21 mouse cellular contexts compared by ENCODE assay signal in genomic region chr15:27316746-27317129, GRCm38 (mm10).
A peak's percentile ranks its signal among the peaks of the same experiment; 100 is the strongest.
DNase-seq lines count a peak whose midpoint lies in the region; ATAC-seq and TF ChIP-seq lines count a peak whose summit lies in the region.
"Had no signal": no experiment of that assay in that cellular context is flagged by ENCODE, and none has a peak within 500 bp of the region (broad histone marks: within the 10 kb centered on the region; RNA-seq: fewer than 3 reads in every experiment).

No protein-coding gene starts in this region.

- H3K9me3 ChIP-seq in limb, embryonic 12.5 days, result no peaks in the 10 kb centered on the region
- H3K9me3 ChIP-seq in limb, embryonic 10.5 days (replicated peaks), result no peaks in the 10 kb centered on the region
- H3K9me3 ChIP-seq in forebrain, embryonic 13.5 days (replicated peaks), result no peaks in the 10 kb centered on the region
- H3K9me3 ChIP-seq in forebrain, postnatal 0 days (ENCODE audit: low read length), result no peaks in the 10 kb centered on the region
- H3K9me3 ChIP-seq: liver, embryonic 12.5 days; neural tube, embryonic 15.5 days had no signal

- H3K27me3 ChIP-seq in heart, adult 2 months (ENCODE audit: control insufficient read depth, insufficient read depth, low read length), result no peaks in the 10 kb centered on the region
- peaks cover 5% of the 10 kb centered on the region; the same call in 1 of the 2 replicates for H3K27me3 ChIP-seq in limb, embryonic 12.5 days
- no peaks in the 10 kb centered on the region for H3K27me3 ChIP-seq in limb, embryonic 10.5 days (ENCODE audit: low read depth, poor library complexity, severe bottlenecking)
- no peaks in the 10 kb centered on the region for H3K27me3 ChIP-seq in forebrain, embryonic 13.5 days
- no peaks in the 10 kb centered on the region for H3K27me3 ChIP-seq in forebrain, postnatal 0 days (ENCODE audit: insufficient read depth, low read length)
- H3K27me3 ChIP-seq: liver, embryonic 12.5 days; neural tube, embryonic 15.5 days; Patski had no signal

- intact Hi-C loops in heart, adult 2 months (cut with DNase I), result no loop called here
- intact Hi-C loops in left cerebral cortex, postnatal 14 days (cut with DNase I), result no loop called here

- no peak for TF ChIP-seq POLR2A in heart, adult 2 months (IDR thresholded peaks at IDR 0.05; ENCODE audit: insufficient read depth, low read depth, low read length)

- H3K4me2 ChIP-seq in limb, embryonic 12.5 days, result no peak overlapping the region
- no peak overlapping the region for H3K4me2 ChIP-seq in forebrain, embryonic 13.5 days
- H3K4me2 ChIP-seq in forebrain, postnatal 0 days (ENCODE audit: low read depth), result no peak overlapping the region
- H3K4me2 ChIP-seq: liver, embryonic 12.5 days; neural tube, embryonic 15.5 days had no signal

- no peaks in the 10 kb centered on the region for H3K79me2 ChIP-seq in heart, adult 2 months (replicated peaks; ENCODE audit: control insufficient read depth, insufficient read depth, low read length)

- no peak overlapping the region for H3K9ac ChIP-seq in heart, adult 2 months (ENCODE audit: low read depth, low read length)
- H3K9ac ChIP-seq in limb, embryonic 12.5 days (replicated peaks), result no peak overlapping the region
- H3K9ac ChIP-seq in forebrain, embryonic 13.5 days, result no peak overlapping the region
- H3K9ac ChIP-seq in forebrain, postnatal 0 days, result no peak overlapping the region
- H3K9ac ChIP-seq: liver, embryonic 12.5 days; liver, postnatal 0 days; neural tube, embryonic 15.5 days had no signal

- no peak for TF ChIP-seq EP300 in heart, adult 2 months (IDR thresholded peaks at IDR 0.05; ENCODE audit: insufficient read depth, low read depth, low read length)

- no peak overlapping the region for H3K4me3 ChIP-seq in heart, adult 2 months
- H3K4me3 ChIP-seq in limb, embryonic 12.5 days (replicated peaks), result no peak overlapping the region
- H3K4me3 ChIP-seq in limb, embryonic 10.5 days, result no peak overlapping the region
- no peak overlapping the region for H3K4me3 ChIP-seq in forebrain, embryonic 13.5 days
- no peak overlapping the region for H3K4me3 ChIP-seq in forebrain, postnatal 0 days (ENCODE audit: low read depth, low read length)
- H3K4me3 ChIP-seq: liver, embryonic 12.5 days; neural tube, embryonic 15.5 days had no signal

- 75% methylated on average over 1 of the region's 1 CpGs for WGBS in heart, adult 2 months
- WGBS in limb, embryonic 12.5 days, result 81% methylated on average over 1 of the region's 1 CpGs
- WGBS in limb, embryonic 10.5 days, result 83% methylated on average over 1 of the region's 1 CpGs
- 76% methylated on average over 1 of the region's 1 CpGs for WGBS in forebrain, embryonic 13.5 days
- WGBS in forebrain, postnatal 0 days, result 71% methylated on average over 1 of the region's 1 CpGs

- no peaks in the 10 kb centered on the region for H3K4me1 ChIP-seq in heart, adult 2 months (ENCODE audit: control insufficient read depth, insufficient read depth, low read length)
- no peaks in the 10 kb centered on the region for H3K4me1 ChIP-seq in limb, embryonic 12.5 days (replicated peaks)
- no peaks in the 10 kb centered on the region for H3K4me1 ChIP-seq in limb, embryonic 10.5 days
- no peaks in the 10 kb centered on the region for H3K4me1 ChIP-seq in forebrain, embryonic 13.5 days
- H3K4me1 ChIP-seq in forebrain, postnatal 0 days (ENCODE audit: insufficient read depth), result no peaks in the 10 kb centered on the region
- H3K4me1 ChIP-seq: liver, embryonic 12.5 days; neural tube, embryonic 15.5 days had no signal

- H3K27ac ChIP-seq in heart, adult 2 months, result no peak overlapping the region
- H3K27ac ChIP-seq in limb, embryonic 12.5 days, result no peak overlapping the region
- no peak overlapping the region for H3K27ac ChIP-seq in limb, embryonic 10.5 days
- H3K27ac ChIP-seq in forebrain, embryonic 13.5 days, result no peak overlapping the region
- H3K27ac ChIP-seq in forebrain, postnatal 0 days (ENCODE audit: low read depth, low read length), result no peak overlapping the region
- H3K27ac ChIP-seq: liver, embryonic 12.5 days; neural tube, embryonic 15.5 days had no signal

- 0 out of 2 replicates have a peak, but pooled peaks have one; percentile 42 for ATAC-seq in limb, embryonic 12.5 days (ENCODE audit: insufficient number of reproducible peaks, insufficient read depth, low FRiP score, low TSS enrichment, low read depth)
- ATAC-seq in forebrain, embryonic 13.5 days, result peak; percentile 45
- peak; percentile 29 for ATAC-seq in forebrain, postnatal 0 days
- ATAC-seq: liver, embryonic 12.5 days; liver, postnatal 0 days; Patski had no signal

- no peaks in the 10 kb centered on the region for H3K36me3 ChIP-seq in heart, adult 2 months (ENCODE audit: control insufficient read depth, insufficient read depth, low read length)
- no peaks in the 10 kb centered on the region for H3K36me3 ChIP-seq in limb, embryonic 12.5 days
- no peaks in the 10 kb centered on the region for H3K36me3 ChIP-seq in limb, embryonic 10.5 days
- no peaks in the 10 kb centered on the region for H3K36me3 ChIP-seq in forebrain, embryonic 13.5 days (ENCODE audit: poor library complexity, severe bottlenecking)
- no peaks in the 10 kb centered on the region for H3K36me3 ChIP-seq in forebrain, postnatal 0 days (ENCODE audit: insufficient read depth)
- H3K36me3 ChIP-seq: liver, embryonic 12.5 days; neural tube, embryonic 15.5 days had no signal

- peak; percentile 62 for DNase-seq in heart, adult 11 months
- no peak for DNase-seq in heart, adult 2 months
- DNase-seq in limb, embryonic 10.5 days (ENCODE audit: low spot score), result no peak
- no peak for DNase-seq in forebrain, postnatal 0 days
- no peak for DNase-seq in urinary bladder, adult 18-20 months (ENCODE audit: low spot score in 2 of 2)
- DNase-seq in left cerebral cortex, postnatal 14 days (ENCODE audit: low spot score in 2 of 2), result no peak
- DNase-seq: adrenal gland, postnatal 10 days; cerebellum, postnatal 36 days; heart, postnatal 14 days; kidney, adult 11 months; kidney, postnatal 14 days; layer of hippocampus, adult 9-11 months; liver, postnatal 0 days; right cerebral cortex, adult 18-20 months; spleen, adult 18-20 months; thymus, postnatal 14 days had no signal

- no peak for TF ChIP-seq CTCF in heart, adult 2 months (IDR thresholded peaks at IDR 0.05)
- no peak for TF ChIP-seq CTCF in forebrain, postnatal 0 days (IDR thresholded peaks at IDR 0.05; ENCODE audit: low read depth)
